Mouse (Mus musculus) 3134 (cell line): ENCODE measurements around the gene Olfr763.
"Not testable (repeated sequence)": the region's sequence is repeated elsewhere in the genome, so short reads cannot be mapped to it uniquely, and the experiment has no call there.

ENCODE experiments used
- DNase-seq: peaks from one replicate; pipeline ENCODE4 v3.0.0-alpha.2; 2011; ENCODE audit warnings: low spot score; ENCODE audit not compliant: insufficient read length; ENCODE audit errors: extremely low read depth

Olfr763 gene

DNA sequence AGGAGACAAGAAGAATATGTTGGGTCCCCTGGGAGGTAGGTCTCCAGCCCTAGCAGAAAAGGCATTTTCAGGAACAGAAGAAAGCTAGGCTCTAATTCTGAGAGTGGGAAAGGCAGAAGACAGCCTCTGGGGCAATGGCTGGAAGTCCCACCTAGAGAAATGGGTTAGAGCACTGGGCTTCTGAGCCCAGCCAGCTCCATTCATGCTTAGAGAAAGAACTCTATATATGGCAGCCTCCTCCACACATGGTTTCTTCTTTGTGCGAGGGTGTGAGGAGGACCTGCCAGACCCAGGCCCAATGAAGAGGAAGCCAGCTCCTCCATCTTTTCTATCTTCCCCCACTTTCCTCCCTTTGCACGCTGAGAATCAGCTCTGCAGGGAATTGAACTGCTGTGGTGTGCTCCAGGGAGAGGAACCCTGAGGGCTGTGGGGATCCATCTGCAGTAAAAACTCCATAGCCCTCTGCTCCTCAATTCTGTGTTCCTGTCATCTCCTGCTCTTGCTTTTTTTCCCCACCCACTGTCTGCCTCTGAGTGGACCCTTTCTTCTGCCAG lies at the start of gene Olfr763:
Gene Olfr763, plus strand, starts transcription at position 504 of the 554 bp plus-strand sequence.
- DNase-seq = no peak

DNA sequence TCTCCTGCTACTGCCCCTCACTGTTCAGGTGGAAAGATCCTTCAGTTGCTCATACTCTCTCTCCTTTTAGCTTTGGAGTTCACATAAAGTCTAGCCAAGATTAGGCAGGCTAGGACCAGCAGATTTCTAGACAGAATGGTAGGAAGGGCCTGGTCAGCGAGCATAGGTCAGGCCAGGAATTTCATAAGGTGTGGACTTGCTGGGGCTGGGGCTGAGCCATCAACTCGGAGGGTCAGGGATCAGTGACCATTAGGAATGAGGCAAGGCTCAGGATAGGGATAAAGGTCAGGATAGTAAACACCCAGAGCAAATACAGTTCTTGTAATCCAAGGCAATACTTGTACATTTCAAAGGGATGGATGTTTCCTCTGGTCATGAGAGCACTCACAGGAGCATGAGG lies 45.6 kb upstream of the Olfr763 start:
- no peak for DNase-seq

DNA sequence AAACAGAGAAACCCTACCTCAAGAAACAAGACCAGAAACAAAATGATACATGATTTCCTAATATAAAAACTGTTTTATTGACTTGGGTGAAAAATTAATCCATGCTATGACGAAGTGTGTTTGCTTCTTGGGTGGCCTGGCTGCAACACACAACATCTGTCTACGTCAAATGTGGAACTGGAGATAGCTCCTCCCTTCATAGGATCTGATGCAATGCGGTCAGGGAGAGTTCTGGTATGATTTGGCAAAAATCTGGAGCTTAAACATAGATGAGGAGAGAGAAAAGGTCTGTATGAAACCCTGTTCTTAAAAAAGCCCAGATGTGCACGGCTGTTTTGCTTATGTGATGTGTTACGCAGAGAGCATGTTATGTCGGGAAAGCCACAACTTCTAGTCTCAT lies 44.7 kb upstream of the Olfr763 start:
- DNase-seq = no peak

DNA sequence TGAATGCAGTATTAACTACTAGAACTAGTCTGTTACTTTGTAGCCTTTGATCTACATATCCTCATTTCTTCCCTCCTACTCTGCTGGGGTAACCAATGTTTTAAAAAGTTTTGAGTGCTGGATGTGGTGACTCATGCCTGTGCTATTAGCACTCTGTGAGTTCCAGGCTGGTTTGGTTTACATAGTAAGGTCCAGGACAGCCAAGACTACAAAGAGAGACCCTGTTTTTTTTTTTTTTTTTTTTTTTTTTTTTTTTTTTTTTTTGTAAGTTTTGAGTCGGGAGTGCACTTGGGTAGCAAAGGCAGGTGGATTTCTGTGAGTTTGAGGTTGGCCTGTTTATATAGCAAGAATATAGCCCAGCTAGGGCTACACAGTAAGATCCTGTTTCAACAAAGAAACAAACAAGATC lies 42.2 kb upstream of the Olfr763 start:
- peak; percentile 53 for DNase-seq

DNA sequence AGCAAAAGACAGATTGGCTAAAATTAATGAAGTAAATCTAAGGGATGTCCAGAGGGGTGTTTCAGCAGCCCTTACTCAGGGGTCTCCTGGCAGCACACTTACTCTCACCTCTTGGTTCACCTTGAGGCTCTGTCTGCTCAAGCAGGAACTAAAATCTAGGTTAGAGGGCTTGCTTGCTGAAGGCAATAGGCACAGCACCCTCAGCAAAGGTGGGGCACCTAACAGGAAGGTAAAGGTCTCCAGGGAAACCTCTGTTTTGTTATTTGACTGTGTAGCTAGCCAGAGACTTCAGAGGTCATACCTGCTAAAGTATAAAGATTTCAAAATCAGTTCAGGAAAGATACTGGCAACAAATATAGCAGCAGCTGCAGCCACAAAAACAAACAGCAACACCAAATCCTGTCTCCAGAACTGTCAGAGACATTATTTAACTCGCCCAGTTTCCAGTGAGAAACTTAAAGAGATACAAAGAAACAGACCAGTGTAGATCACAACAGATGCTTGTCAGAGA lies 39.8 kb upstream of the Olfr763 start:
- DNase-seq = no peak

DNA sequence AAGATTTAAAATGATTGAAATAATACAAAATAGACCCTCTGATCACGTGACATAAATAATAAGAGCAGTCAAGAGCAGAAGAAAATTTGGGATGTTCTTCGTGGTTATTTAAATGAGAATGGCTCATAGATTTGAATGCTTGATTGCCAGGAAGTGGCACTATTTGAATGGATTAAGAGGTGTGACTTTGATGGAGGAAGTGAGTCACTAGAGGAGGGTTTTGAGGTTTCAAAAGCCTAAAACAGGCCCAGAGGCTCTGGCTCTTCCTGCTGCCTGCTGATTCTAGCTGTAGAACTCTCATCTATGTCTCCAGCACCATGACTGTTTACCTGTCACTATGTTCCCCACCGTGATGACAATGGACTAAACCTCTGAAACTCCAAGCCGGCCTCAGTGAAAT lies 37.8 kb upstream of the Olfr763 start:
- no peak for DNase-seq

DNA sequence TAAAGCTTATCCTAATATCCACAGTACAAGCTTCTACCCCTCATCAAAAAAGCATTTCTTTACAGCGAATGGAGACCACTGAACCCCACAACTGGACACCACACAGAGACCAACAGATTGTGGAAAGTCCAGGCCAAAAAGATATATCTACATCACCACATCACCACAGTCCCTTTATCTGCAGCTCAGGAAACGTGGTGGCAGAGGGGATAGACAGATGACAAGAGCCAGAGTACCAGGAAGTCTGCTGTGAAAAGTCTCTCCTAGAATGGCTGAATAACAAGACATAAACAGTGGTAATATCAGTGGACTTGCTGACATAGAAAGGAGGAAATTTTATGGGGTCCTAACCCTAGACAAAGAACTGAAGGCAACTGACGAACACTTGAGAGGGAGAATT lies 34.2 kb upstream of the Olfr763 start:
- no peak for DNase-seq

DNA sequence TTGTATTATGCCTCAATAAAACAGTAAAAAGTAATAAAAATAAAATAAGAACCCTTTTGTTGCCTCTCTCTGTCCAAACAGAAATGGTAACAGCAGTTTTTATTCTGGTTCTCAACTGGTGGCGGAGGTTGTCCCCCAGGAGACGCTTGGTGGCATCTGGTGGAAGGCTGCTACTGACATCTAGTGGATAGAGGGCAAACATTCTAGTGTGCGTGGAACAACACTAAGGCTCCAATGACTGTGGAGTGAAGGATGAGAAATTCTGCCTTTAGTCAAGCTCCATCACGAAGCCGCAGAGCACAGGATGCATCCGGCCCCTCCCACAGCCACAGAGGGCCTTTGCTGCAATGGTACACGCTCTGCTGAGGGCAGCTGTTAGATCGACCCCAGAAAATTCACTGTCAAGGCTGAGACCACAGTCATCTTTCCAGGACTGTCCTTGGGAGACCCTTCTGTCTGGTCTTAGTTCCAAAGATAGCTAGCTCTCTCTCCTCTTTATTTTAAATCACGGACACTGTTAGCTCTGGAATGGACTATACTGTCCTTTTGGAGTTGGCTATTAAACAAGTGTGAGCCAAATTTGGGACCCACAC lies 33.0 kb upstream of the Olfr763 start:
- peak; percentile 62 for DNase-seq

DNA sequence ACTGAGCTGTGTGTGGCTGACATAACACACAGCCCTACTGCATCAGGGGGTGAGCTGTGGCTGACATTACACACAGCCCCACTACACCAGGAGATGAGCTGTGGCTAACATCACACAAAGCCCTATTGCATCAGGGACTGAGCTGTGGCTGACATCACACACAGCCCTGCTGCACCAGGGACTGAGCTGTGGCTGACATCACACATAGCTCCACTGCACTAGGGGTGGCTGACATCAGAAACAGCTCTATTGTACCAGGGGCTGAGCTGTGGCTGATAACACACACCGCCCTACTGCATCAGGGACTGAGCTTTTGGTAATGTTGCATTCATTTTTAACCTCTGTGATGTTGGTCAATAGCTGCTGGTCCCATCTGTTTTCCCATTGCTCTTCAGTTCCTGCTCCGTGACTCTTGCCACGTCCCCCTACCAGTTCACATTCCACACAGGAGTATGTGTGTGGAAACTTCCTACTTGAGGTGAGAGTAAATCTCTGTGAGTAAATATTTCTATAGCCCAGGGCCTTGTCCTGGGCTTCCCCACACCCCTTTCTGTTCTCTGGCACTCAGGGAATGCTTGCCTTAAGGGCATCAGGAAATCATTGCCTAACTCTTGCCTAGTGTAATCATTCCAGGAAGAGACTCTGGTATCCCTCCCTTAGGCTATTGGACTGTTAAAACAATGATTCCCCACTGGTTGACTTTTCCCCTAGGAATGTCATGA lies 29.8 kb upstream of the Olfr763 start:
- peak; percentile 63 for DNase-seq

DNA sequence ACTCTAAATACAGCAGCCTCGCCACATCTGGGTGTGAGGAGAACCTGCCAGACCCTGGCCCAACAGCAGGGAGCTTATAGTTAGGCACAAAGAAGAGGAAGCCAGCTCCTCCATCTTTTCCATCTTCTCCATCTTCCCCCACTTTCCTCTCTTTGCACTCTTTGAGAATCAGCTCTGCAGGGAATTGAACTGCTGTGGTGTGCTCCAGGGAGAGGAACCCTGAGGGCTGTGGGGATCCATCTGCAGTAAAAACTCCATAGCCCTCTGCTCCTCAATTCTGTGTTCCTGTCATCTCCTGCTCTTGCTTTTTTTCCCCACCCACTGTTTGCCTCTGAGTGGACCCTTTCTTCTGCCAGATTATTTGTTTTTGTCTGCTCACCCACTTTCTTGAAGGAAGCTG lies 21.5 kb upstream of the Olfr763 start, which contains the start of gene Olfr9:
Gene Olfr9, plus strand, starts transcription at position 301 of the 400 bp plus-strand sequence.
- DNase-seq = not testable (repeated sequence)

DNA sequence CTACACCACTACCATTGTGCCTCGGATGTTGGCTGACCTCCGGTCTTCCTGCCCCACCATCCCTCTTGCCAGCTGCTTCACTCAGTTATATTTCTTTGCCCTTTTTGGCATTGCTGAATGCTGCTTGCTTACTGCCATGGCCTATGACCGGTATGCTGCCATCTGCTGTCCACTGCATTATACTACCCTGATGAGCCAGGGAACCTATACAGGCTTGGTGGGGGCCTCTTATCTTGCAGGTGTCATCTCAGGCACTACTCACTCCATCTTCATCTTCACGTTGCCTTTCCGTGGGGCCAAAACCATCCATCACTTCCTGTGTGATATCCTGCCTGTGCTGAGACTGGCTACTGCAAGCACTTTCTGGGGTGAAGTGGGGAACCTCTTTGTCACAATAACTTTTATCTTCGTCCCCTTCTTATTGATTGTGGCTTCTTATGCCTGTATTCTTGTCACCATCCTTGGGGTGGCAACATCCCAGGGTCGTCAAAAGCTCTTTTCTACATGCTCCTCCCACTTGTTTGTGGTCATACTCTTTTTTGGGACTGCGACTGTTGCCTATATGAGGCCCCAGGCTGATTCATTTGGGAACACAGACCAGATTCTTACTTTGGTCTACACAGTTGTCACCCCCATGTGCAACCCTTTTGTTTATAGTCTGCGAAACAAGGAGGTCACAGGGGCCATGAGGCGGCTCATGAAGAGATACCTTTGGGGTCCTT lies 20.3 kb upstream of the Olfr763 start:
- DNase-seq = not testable (repeated sequence)

DNA sequence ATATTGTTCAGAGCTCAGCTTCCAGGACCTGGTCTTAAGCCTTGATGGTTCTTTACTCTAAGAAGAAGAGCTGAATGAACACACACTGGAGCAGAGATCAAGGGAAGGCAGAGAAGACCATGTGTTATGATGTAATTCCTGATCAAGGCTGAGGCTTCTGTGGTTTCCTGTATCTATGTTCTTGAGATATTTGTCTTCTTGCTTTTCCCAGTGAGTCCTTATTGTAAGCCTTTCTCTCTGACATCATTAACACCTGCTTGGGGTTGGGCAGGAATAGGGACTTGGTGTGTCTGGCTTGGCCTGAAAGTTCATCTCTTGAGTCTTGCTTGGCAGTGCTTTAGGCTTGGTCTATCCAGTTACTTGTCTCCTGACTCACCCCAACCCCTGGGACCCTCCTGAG lies 19.6 kb upstream of the Olfr763 start:
- DNase-seq = no peak

DNA sequence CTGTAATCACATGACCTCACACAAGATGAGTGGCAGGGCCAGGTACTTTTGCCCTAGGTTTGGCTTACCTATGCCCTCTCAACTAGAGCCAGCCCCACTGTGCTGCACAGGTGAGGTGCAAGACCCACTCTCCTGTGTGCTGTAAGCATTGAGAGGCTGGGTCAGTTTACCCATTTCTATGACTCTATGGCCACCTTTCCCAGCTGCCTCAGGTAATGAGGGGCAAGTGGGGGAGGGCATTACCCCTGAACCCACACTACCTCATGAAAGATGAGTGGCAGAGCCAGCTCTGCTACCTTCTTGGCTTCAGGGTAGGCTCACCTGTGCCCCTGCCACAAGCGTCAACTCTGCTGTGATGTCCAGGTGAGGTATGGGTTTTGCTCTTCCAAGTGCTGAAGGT lies 14.8 kb upstream of the Olfr763 start:
- DNase-seq = no peak

DNA sequence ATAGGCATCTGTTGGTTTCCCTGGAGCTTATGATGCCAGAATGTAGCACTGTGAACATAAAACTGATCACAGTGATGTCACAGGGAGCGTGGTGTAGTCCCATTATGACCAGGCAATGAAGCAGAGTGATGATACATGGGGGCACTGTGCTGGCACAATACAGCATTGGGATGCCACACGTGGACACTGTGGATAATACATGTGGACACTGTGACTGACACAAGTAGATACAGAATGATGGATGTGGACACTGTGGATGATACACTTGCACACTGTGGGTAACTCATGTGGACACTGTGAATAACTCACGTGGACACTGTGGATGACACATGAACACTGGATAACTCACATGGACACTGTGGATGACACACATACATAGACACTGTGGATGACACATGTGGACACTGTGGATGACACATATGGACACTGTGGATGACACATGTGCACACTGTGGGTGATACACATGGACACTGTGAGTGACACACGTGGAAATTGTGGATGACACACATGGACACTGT lies 14.0 kb upstream of the Olfr763 start:
- no peak for DNase-seq

DNA sequence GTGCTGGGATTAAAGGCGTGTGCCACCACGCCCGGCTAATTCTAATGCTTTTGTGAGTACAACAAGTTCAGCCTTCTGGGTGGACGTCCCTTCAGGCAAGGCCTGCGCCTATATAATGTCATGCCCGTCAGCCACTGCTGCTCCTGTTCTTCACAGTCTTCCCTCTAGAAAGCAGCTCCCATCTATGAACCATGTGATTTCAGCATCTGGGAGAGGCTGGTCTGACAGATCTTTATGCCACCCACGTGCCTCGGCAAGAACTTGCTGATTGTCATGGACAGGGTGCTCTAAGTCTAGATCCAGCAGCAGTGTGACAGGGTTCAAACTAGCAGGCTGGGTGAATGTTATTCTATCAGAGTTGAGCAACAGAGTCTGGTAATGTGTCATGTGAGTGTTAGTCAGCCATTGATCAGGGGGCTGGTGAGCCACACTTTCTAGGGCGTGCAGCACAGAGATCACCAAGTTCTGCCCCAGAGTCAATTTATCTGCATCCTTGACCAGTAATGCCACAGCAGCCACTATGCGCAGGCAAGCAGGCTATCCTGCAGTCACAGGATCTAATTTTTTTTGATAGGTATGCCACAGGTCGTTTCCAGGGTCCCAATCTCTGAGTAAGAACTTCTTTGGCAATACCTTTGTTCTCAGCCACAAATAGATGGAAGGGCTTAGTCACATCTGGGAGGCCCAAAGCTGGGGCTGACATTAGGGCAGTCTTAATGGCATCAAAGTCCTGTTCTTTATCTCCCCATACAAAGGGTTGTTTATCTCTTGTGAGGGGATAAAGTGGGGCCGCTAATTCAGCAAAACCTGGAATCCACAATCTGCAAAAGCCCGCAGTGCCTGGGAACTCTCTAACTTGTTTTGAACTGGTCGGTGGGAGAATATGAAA lies 6.3 kb upstream of the Olfr763 start:
- DNase-seq = no peak

DNA sequence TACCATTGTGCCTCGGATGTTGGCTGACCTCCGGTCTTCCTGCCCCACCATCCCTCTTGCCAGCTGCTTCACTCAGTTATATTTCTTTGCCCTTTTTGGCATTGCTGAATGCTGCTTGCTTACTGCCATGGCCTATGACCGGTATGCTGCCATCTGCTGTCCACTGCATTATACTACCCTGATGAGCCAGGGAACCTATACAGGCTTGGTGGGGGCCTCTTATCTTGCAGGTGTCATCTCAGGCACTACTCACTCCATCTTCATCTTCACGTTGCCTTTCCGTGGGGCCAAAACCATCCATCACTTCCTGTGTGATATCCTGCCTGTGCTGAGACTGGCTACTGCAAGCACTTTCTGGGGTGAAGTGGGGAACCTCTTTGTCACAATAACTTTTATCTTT lies 920 bp downstream of the Olfr763 start:
- not testable (repeated sequence) for DNase-seq

DNA sequence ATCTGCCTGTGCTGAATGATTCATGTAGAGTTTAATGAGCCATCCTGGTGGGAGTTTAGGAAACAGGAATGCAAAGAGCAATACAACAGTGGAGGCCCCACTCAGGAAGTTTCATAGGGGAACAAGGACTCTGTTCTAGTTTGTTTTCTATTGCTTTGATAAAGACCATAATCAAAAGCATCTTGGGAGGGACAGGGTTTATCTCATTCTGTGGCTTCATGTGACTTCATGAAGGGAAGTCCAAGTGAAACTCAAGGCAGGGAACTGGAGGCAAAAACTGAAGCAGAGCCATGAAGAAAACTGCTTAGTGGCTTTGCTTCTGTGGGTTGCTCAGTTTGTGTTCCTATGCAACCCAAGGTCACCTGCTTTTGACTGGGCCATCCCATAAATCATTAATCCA lies 3.9 kb downstream of the Olfr763 start:
- no peak for DNase-seq

DNA sequence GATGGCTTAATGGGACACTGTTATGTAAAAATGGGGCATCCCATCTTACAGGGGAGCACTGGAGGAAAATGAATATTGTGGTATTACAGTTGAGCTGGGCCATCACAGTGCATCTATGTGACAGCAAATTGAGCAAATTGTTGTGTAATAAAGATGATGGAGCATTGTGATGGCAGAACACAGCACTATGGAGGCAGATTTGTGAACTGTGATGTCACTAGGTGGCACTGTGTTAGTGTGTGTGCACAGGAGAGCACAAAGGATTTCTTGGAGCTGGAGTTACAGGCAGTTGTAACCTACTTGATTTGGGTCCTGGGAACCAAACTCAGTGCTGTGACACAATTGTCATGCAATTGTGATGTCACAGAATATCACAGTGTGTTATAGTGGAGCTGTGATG lies 12.7 kb downstream of the Olfr763 start:
- no peak for DNase-seq

DNA sequence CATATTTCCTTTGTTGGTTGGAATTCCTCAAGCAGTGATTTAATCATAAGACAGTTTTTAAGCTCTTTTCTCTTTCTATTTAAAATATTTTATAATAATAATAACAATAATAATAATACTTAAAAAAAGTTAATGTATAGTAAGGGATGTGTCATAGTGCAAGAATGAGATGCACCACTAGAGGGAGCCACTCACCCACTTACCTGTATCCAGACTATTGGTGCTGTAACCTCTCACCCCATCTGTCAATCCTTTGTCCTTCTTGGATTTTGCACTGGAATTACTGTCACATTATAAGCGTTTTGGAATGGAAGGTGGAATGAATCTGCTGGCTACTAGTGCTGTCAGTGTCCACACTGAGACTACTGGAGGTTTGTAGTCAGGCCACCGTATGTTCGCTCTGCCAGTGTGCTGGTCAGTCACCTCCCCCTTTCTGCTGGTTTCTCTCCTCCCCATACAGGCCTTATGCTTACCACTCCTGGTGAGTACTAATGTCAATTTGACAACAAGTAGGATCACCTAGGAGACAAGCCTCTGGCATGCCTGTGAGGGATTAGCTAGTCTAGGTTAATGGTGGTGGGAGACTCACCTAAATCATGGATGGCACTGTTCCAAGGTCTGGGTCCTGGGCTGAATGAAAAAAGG lies 15.5 kb downstream of the Olfr763 start:
- no peak for DNase-seq

DNA sequence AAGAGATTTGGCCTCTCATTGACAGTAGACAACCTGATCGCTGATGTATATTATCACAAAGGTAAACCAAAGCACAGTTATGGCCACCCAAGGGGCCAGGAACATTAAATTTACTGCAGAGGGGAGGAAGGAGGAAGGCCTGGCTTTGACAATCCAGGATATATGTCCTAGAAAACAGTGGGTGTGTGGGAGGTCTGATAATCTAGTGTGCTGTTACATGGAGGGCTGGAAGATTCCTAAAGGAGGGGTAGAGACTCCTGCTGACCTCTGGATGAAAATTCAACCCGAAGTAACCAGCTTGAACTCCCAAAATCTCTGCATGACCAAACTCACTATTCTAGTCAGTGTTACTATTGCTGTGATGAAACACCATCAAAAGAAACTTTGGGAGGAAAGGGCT lies 17.8 kb downstream of the Olfr763 start:
- DNase-seq = no peak
